In the genomic region with DNA sequence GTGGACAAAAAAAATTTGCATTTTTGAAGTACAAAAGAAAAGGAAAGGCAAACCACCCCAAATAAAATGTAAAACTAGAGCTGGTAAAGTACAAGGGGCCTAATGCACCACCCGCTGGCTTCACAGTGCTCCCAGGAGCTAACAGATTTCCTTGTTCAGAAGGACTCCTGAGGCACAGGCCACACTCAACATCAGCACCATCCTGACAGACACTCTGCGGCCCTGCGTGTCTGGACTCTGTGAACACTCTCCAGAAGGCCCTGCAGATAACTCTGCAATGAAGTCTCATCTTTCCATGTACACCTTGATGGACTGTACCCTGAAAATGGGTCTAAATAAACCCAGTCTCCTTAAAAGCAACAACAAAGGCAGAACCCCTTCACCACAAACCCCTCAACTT, we compare ENCODE assay signal across 10 mouse cellular contexts. TPM values are rescaled to one million over a fixed set of nuclear protein-coding genes. Genes with fewer than 3 reads are reported as not detected.
A peak's percentile ranks its signal among the peaks of the same experiment; 100 is the strongest.
DNase-seq lines count a peak whose midpoint lies in the region; ATAC-seq and TF ChIP-seq lines count a peak whose summit lies in the region.
"Had no signal": no experiment of that assay in that cellular context is flagged by ENCODE, and none has a peak within 500 bp of the region (broad histone marks: within the 10 kb centered on the region; RNA-seq: fewer than 3 reads in every experiment).

No protein-coding gene starts in this region.

- no peak overlapping the region for H3K4me3 ChIP-seq in heart, embryonic 16.5 days (ENCODE audit: low read length)
- H3K4me3 ChIP-seq in testis, adult 2 months (ENCODE audit: control insufficient read depth, low read depth, low read length): no peak overlapping the region
- H3K4me3 ChIP-seq in limb, embryonic 11.5 days (ENCODE audit: low read depth, low read length): no peak overlapping the region

- peak overlapping the region; percentile 66 for H3K27ac ChIP-seq in heart, embryonic 16.5 days (ENCODE audit: low read length)
- peak overlapping the region; percentile 19; the same call in 1 of the 2 replicates for H3K27ac ChIP-seq in testis, adult 2 months (ENCODE audit: control insufficient read depth, insufficient read depth, low read depth, low read length)
- H3K27ac ChIP-seq in limb, embryonic 11.5 days (replicated peaks; ENCODE audit: low read depth, low read length): peak overlapping the region; percentile 56

- intact Hi-C loops in heart, postnatal 14 days (cut with DNase I): no loop called here

- peak overlapping the region; percentile 34; the same call in 1 of the 2 replicates for H3K9ac ChIP-seq in heart, embryonic 16.5 days (ENCODE audit: low read length)
- H3K9ac ChIP-seq in limb, embryonic 11.5 days (ENCODE audit: low read length): no peak overlapping the region

- no peak for TF ChIP-seq POLR2A in testis, adult 2 months (IDR thresholded peaks at IDR 0.05; ENCODE audit: control insufficient read depth, low read depth, low read length)

- H3K9me3 ChIP-seq in heart, embryonic 16.5 days (replicated peaks; ENCODE audit: control insufficient read depth, low read length): no peaks in the 10 kb centered on the region
- no peaks in the 10 kb centered on the region for H3K9me3 ChIP-seq in limb, embryonic 11.5 days (ENCODE audit: control insufficient read depth, low read length)

- no peaks in the 10 kb centered on the region for H3K27me3 ChIP-seq in heart, embryonic 16.5 days (ENCODE audit: control insufficient read depth, insufficient read depth, low read length)
- no peaks in the 10 kb centered on the region for H3K27me3 ChIP-seq in testis, adult 2 months (ENCODE audit: control insufficient read depth, insufficient read depth, low read length)
- no peaks in the 10 kb centered on the region for H3K27me3 ChIP-seq in limb, embryonic 11.5 days (ENCODE audit: control insufficient read depth, insufficient read depth, low read length)

- DNase-seq in heart, postnatal 14 days: no peak
- no peak for DNase-seq in testis, postnatal 14 days (ENCODE audit: low spot score)
- no peak for DNase-seq in limb, embryonic 11.5 days (ENCODE audit: low spot score)
- no peak for DNase-seq in cerebellum, postnatal 10 days
- DNase-seq in MN1 (ENCODE audit: low spot score): no peak
- no peak for DNase-seq in gastrocnemius, adult 18-20 months (ENCODE audit: low spot score)

- ATAC-seq in heart, embryonic 16.5 days (replicated peaks; ENCODE audit: extremely low read depth, insufficient read depth, low FRiP score): no peak
- ATAC-seq in limb, embryonic 11.5 days (ENCODE audit: insufficient number of reproducible peaks, low FRiP score, low TSS enrichment, low read depth): no peak

- 46% methylated on average over 3 of the region's 3 CpGs for WGBS in heart, embryonic 16.5 days
- 55% methylated on average over 3 of the region's 3 CpGs for WGBS in limb, embryonic 11.5 days

- peaks cover 12% of the 10 kb centered on the region; the same call in 1 of the 2 replicates for H3K36me3 ChIP-seq in heart, embryonic 16.5 days (ENCODE audit: control insufficient read depth, insufficient read depth)
- no peaks in the 10 kb centered on the region for H3K36me3 ChIP-seq in testis, adult 2 months (ENCODE audit: control insufficient read depth, insufficient read depth, low read length)
- no peaks in the 10 kb centered on the region for H3K36me3 ChIP-seq in limb, embryonic 11.5 days (ENCODE audit: control insufficient read depth, insufficient read depth, low read length)

- H3K4me2 ChIP-seq in heart, embryonic 16.5 days (ENCODE audit: low read depth, low read length): no peak overlapping the region; the same call in 1 of the 2 replicates
- H3K4me2 ChIP-seq in limb, embryonic 11.5 days (ENCODE audit: low read depth, severe bottlenecking): no peak overlapping the region

- no peak for TF ChIP-seq CTCF in testis, adult 2 months (IDR thresholded peaks at IDR 0.05; ENCODE audit: control insufficient read depth, insufficient read depth, insufficient replicate concordance, low read depth, low read length)

- peaks cover 63% of the 10 kb centered on the region for H3K4me1 ChIP-seq in heart, embryonic 16.5 days (ENCODE audit: control insufficient read depth, insufficient read depth, low read length)
- H3K4me1 ChIP-seq in testis, adult 2 months (ENCODE audit: control insufficient read depth, insufficient read depth, low read length): peaks cover 4% of the 10 kb centered on the region
- peaks cover 16% of the 10 kb centered on the region for H3K4me1 ChIP-seq in limb, embryonic 11.5 days (ENCODE audit: control insufficient read depth, insufficient read depth, low read length)

RNA-seq across cellular contexts. Expression of a gene that starts 22.5 kb away (rescaled TPM):
- 228 and 229 TPM in 2 replicates for polyA plus RNA-seq in heart, embryonic 16.5 days (2015; fragmentation: Nextera tagmentation; extraction: Ambion mirVana)
- total RNA-seq in heart, postnatal 14 days (2021): 100 to 1,000 TPM; 269 to 291 TPM
- 6.4 and 6.6 TPM in 2 replicates for polyA plus RNA-seq in testis, adult 2 months (2012; rRNA removed)
- polyA plus RNA-seq in limb, embryonic 11.5 days (2014; fragmentation: Nextera tagmentation; extraction: Ambion mirVana): 121 and 123 TPM in 2 replicates
- 100 to 1,000 TPM; 222 to 227 TPM for total RNA-seq in gastrocnemius, adult 18-20 months (2021)
- total RNA-seq: common myeloid progenitor, adult 5-6 weeks; megakaryocyte-erythroid progenitor cell, adult 5-6 weeks had no signal

Comparison
In these comparisons a context has a peak if more than half of its experiments do, and no peak if none do; other contexts are left out.
1. RNA of a gene that starts 22.5 kb away (polyA plus RNA-seq): 228 to 229 TPM in heart, embryonic 16.5 days and 121 to 123 TPM in limb, embryonic 11.5 days; 6.4 to 6.6 TPM in testis, adult 2 months; every median in the first group is over 10 times any median in the second.
2. Peak in every context shown above with its lines, with median percentiles within 50 percentile points of each other: H3K27ac ChIP-seq.